Mouse (Mus musculus) embryonic facial prominence, embryonic 12.5 days (tissue): ENCODE data around the gene Bik. TPM values are rescaled to one million over a fixed set of nuclear protein-coding genes. Genes with fewer than 3 reads are reported as not detected.

Experiments used
- ATAC-seq: fragments of 200-750 bp; cut with Nextera tagmentation; 2 replicates; pipeline ENCODE4 v1.8.0; 2017; ENCODE audit not compliant: insufficient number of reproducible peaks, insufficient read depth, low FRiP score, low TSS enrichment
- H3K27ac ChIP-seq: fragments of 300-500 bp; sonication (generic); 2 replicates; pipeline ENCODE4 v1.5.1; 2016; ENCODE audit warnings: mild to moderate bottlenecking
- H3K27me3 ChIP-seq: fragments of 300-500 bp; sonication (generic); 2 replicates; pipeline ENCODE4 v1.6.1; 2016; ENCODE audit warnings: mild to moderate bottlenecking, moderate library complexity
- H3K36me3 ChIP-seq: fragments of 300-500 bp; sonication (generic); 2 replicates; pipeline ENCODE4 v1.6.1; 2016; ENCODE audit warnings: mild to moderate bottlenecking
- H3K4me1 ChIP-seq: fragments of 300-500 bp; sonication (generic); 2 replicates; pipeline ENCODE4 v1.6.1; 2016
- H3K4me2 ChIP-seq: fragments of 300-500 bp; sonication (generic); replicated peaks from 2 replicates; pipeline ENCODE4 v1.6.1; 2016; ENCODE audit warnings: mild to moderate bottlenecking, moderate library complexity
- H3K4me3 ChIP-seq: fragments of 300-500 bp; sonication (generic); 2 replicates; pipeline ENCODE4 v1.5.1; 2016; ENCODE audit warnings: mild to moderate bottlenecking
- H3K9ac ChIP-seq: fragments of 300-500 bp; sonication (generic); 2 replicates; pipeline ENCODE4 v1.6.1; 2016; ENCODE audit warnings: mild to moderate bottlenecking, moderate library complexity
- H3K9me3 ChIP-seq: fragments of 300-500 bp; sonication (generic); 2 replicates; pipeline ENCODE4 v1.6.1; 2016; ENCODE audit warnings: mild to moderate bottlenecking, moderate library complexity
- WGBS: fragments of 180-500 bp; shearing (Covaris S2); methylation state at CpG from one replicate; pipeline ENCODE4 v1.1.7; 2016; 5-methylcytosine and 5-hydroxymethylcytosine counted together
- microRNA-seq: library from miRNA; unstranded; fragments of <30 nt; microRNA quantifications from one replicate; pipeline ENCODE4, GENCODE M21; 2017
- polyA plus RNA-seq: library from polyadenylated mRNA; unstranded; fragments of >200 nt; fragmentation: Nextera tagmentation; extraction: Ambion mirVana; gene quantifications from 2 replicates; pipeline ENCODE4 v1.2.1, GENCODE M21; 2016

Bik gene
- polyA plus RNA-seq, 1 experiment from 2014 or later: 3.4 TPM

GRCm38 (mm10) chr15:83592260-83593188 is 65.9 kb downstream of the Bik start:
- H3K36me3 ChIP-seq: peaks cover 17% of the 10 kb centered on the region
- H3K4me3 ChIP-seq: no peak overlapping the region
- H3K4me1 ChIP-seq: peaks cover 15% of the 10 kb centered on the region
- no peak overlapping the region for H3K27ac ChIP-seq
- H3K9me3 ChIP-seq: no peaks in the 10 kb centered on the region
- H3K4me2 ChIP-seq: 0 out of 2 replicates have a peak overlapping the region, but pooled peaks have one; percentile 4
- no peak for ATAC-seq
- no peaks in the 10 kb centered on the region for H3K27me3 ChIP-seq
- WGBS: 72% methylated on average over 8 of the region's 8 CpGs
- H3K9ac ChIP-seq: peak overlapping the region; percentile 12

GRCm38 (mm10) chr15:83593189-83593585 is 66.5 kb downstream of the Bik start:
- Histone ChIP-seq H3K9ac (no peak overlapping the region), H3K27ac (no peak overlapping the region), H3K4me2 (peak overlapping the region; percentile 83), H3K27me3 (no peaks in the 10 kb centered on the region), H3K4me1 (peaks cover 15% of the 10 kb centered on the region), H3K9me3 (no peaks in the 10 kb centered on the region), H3K36me3 (peaks cover 12% of the 10 kb centered on the region), H3K4me3 (no peak overlapping the region)
- no peak for ATAC-seq

DNA sequence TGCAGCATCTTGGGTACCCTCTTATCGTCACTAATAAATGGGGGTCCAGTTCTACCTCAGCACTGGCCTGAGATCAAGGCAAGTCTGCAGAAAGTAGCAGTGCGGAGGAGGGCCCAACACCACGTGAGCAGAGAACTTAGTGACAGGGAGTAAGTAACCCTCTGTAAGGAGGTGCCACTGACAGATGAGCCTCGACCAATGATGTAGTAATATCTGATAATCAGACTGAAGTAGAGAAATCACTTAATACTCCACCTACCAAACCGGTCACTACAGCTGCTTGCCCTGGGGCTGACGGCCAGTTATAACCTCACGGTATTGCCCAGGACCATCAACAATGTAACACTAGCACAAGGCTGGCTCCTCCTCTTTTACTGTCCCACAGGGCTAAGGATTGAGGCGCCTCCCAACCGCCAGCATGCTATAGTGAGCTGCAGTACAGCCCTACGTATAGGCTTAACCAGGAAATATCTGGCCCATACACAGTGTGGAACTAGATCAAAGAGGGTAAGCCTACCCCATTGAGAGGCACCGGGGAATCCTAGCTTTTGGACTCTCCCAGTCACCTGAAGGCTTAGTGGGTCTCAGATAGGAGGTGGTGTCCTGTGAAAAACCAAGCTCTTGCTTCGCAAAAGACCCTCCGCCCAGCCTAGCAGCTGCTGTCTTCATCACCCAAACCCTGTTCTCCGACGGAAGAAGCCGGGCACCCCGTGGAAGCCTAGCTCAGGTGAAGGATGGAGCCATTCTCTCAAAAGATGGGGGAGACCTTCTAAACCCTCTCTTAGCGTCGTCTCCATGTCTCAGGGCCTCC is 67.2 kb downstream of the Bik start:
- Histone ChIP-seq H3K4me2 (peak overlapping the region; percentile 83), H3K27ac (peak overlapping the region; percentile 73; the same call in 1 of the 2 replicates), H3K36me3 (peaks cover 6% of the 10 kb centered on the region; the same call in 1 of the 2 replicates), H3K4me1 (peaks cover 15% of the 10 kb centered on the region), H3K27me3 (no peaks in the 10 kb centered on the region), H3K4me3 (peak overlapping the region; percentile 90), H3K9me3 (no peaks in the 10 kb centered on the region), H3K9ac (peak overlapping the region; percentile 80)
- peak; percentile 57; the same call in 1 of the 2 replicates for ATAC-seq
- WGBS: 9% methylated on average over 19 of the region's 19 CpGs

Small RNAs within 50 kb of the gene (microRNA-seq; reads per million reads assigned to microRNA genes)
- not detected for gene Gm24575

Other genes starting within 250 kb of the Bik start
- gene Arfgap3, start 176.6 kb upstream of the Bik start, polyA plus RNA-seq: 43.2 and 43.3 TPM in 2 replicates
- gene Pacsin2, start 62.3 kb upstream of the Bik start, polyA plus RNA-seq: 49.6 and 54.4 TPM in 2 replicates
- gene Ttll1, start 16.0 kb upstream of the Bik start, polyA plus RNA-seq: 26.6 and 27.6 TPM in 2 replicates
- gene Tspo, start 36.7 kb downstream of the Bik start, polyA plus RNA-seq: 25.1 and 27.1 TPM in 2 replicates
- 51.3 and 52.7 TPM in 2 replicates for gene Mcat, start 36.9 kb downstream of the Bik start, polyA plus RNA-seq
- 48.9 and 51.0 TPM in 2 replicates for gene Ttll12, start 68.3 kb downstream of the Bik start, polyA plus RNA-seq
- gene Scube1, start 198.2 kb downstream of the Bik start, polyA plus RNA-seq: 48.4 and 57.9 TPM in 2 replicates